Mouse (Mus musculus): ENCODE results near the gene Mta1. TPM values are rescaled to one million over a fixed set of nuclear protein-coding genes. Genes with fewer than 3 reads are reported as not detected.

Gene Mta1
- polyA plus RNA-seq, 1 experiment from 2014 or later = 15.8 TPM

- H3K4me1 ChIP-seq = peaks cover 36% of the 10 kb centered on the region
- ATAC-seq (ENCODE audit: low FRiP score, low read depth) = no peak
- WGBS = 37% methylated on average over 6 of the region's 6 CpGs
- no peaks in the 10 kb centered on the region for H3K27me3 ChIP-seq (replicated peaks)
- no peaks in the 10 kb centered on the region for H3K9me3 ChIP-seq
- no peak overlapping the region for H3K27ac ChIP-seq
- peak overlapping the region; percentile 96 for H3K4me2 ChIP-seq (replicated peaks)
- H3K36me3 ChIP-seq = no peaks in the 10 kb centered on the region
- H3K4me3 ChIP-seq = peak overlapping the region; percentile 98
- H3K9ac ChIP-seq = peak overlapping the region; percentile 97
These were observed 1.6 kb downstream of the Mta1 start for GRCm38 (mm10) chr12:113099470-113100237.

DNA sequence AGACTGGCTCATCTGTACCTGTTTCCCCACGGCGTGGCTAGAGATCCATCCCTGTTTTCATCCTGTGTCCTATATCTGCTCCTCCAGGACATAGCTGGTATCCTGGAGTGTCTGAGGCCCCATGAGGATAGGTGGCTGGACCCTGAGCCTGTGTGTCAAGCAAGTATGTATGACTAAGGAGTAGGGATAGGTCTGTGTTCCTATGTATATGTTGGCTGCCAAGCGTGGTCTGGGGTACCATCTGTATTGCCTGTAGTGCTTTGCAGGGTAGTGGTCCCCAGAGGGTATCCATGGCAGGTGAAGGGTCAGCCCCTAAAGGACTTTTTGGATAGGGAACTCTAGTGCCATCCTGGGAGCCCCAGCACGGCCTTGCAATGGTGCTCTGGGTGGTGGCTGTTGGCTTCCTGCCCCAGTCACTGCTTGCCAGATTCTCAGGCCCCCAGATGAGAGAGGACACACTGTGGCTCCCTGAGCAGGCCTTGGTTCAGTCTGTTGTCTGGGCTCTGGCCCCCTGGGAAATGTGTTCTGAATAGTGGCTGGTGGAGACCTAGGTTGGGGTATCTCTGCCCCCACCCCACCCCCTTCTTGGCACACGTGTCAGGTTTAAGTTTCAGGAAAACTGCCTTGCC lies 2.5 kb downstream of the Mta1 start:
- no peak for ATAC-seq (ENCODE audit: low FRiP score, low read depth)
- no peaks in the 10 kb centered on the region for H3K36me3 ChIP-seq
- 86% methylated on average over 5 of the region's 5 CpGs for WGBS
- no peaks in the 10 kb centered on the region for H3K27me3 ChIP-seq (replicated peaks)
- H3K4me2 ChIP-seq (replicated peaks) = peak overlapping the region; percentile 96
- peak overlapping the region; percentile 38; the same call in 1 of the 2 replicates for H3K9ac ChIP-seq
- H3K27ac ChIP-seq = no peak overlapping the region
- H3K9me3 ChIP-seq = no peaks in the 10 kb centered on the region
- H3K4me1 ChIP-seq = peaks cover 36% of the 10 kb centered on the region
- H3K4me3 ChIP-seq = no peak overlapping the region

GRCm38 (mm10) chr12:113101251-113101960 lies 3.3 kb downstream of the Mta1 start:
- Histone ChIP-seq H3K27me3 (replicated peaks) (no peaks in the 10 kb centered on the region), H3K4me1 (peaks cover 36% of the 10 kb centered on the region), H3K9ac (no peak overlapping the region), H3K27ac (no peak overlapping the region), H3K4me2 (replicated peaks) (peak overlapping the region; percentile 96; the same call in 1 of the 2 replicates), H3K4me3 (no peak overlapping the region), H3K9me3 (no peaks in the 10 kb centered on the region), H3K36me3 (no peaks in the 10 kb centered on the region)
- WGBS = 87% methylated on average over 9 of the region's 9 CpGs
- ATAC-seq (ENCODE audit: low FRiP score, low read depth) = no peak

DNA sequence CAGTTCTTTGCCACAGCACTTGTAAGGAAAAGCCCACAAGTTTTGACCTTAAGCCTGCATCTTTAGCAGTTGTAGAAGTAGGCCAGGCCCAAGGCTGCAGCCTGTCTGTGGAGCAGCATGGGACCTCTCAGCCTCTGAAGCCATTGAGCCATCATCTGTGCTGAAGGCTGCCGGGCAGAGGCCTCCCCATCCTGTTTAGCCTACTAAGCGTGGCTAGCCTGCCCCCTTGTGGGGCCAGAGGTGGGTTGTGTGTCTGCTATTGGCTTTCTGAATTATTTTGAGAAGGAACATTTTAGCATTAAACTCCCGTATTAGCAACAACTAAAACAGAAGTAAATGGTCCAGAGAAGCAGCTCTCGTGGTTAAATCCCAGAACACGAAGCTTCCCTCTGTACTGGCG lies 4.4 kb downstream of the Mta1 start:
- peaks cover 29% of the 10 kb centered on the region for H3K4me1 ChIP-seq
- H3K9ac ChIP-seq = no peak overlapping the region
- WGBS = 66% methylated on average over 6 of the region's 6 CpGs
- no peak overlapping the region for H3K4me2 ChIP-seq (replicated peaks)
- H3K4me3 ChIP-seq = no peak overlapping the region
- H3K27me3 ChIP-seq (replicated peaks) = no peaks in the 10 kb centered on the region
- H3K9me3 ChIP-seq = no peaks in the 10 kb centered on the region
- ATAC-seq (ENCODE audit: low FRiP score, low read depth) = no peak
- no peaks in the 10 kb centered on the region for H3K36me3 ChIP-seq
- H3K27ac ChIP-seq = no peak overlapping the region

- H3K27me3 ChIP-seq (replicated peaks) = no peaks in the 10 kb centered on the region
- H3K4me3 ChIP-seq = no peak overlapping the region
- H3K27ac ChIP-seq = no peak overlapping the region
- H3K9ac ChIP-seq = no peak overlapping the region
- no peaks in the 10 kb centered on the region for H3K36me3 ChIP-seq
- no peak overlapping the region for H3K4me2 ChIP-seq (replicated peaks)
- peaks cover 23% of the 10 kb centered on the region for H3K4me1 ChIP-seq
- H3K9me3 ChIP-seq = no peaks in the 10 kb centered on the region
- no peak for ATAC-seq (ENCODE audit: low FRiP score, low read depth)
- 87% methylated on average over 8 of the region's 8 CpGs for WGBS
These were observed 5.9 kb downstream of the Mta1 start for GRCm38 (mm10) chr12:113103846-113104451.

DNA sequence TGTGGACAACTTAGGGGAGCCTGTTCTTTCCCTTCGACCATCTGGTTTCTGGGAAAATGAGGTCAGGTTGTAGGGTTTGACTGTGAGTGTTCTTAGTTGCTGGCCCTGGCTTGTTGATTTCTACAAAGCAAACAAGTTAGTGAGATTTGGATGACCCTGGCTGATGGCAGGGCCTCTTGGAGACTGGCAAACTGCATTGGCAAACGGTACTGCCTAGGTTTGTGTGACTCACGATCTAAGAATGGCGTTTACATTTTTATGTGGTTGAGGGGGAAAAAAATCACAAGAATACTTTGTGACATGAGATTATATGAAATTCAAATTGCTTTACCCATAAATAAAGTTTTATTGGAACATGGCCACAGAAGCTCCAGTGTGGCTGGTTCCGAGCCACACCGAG lies 8.3 kb downstream of the Mta1 start:
- no peaks in the 10 kb centered on the region for H3K27me3 ChIP-seq (replicated peaks)
- H3K36me3 ChIP-seq = no peaks in the 10 kb centered on the region

GRCm38 (mm10) chr12:113107431-113108124 lies 9.5 kb downstream of the Mta1 start:
- Histone ChIP-seq H3K4me1 (peaks cover 5% of the 10 kb centered on the region; the same call in 1 of the 2 replicates), H3K27ac (no peak overlapping the region), H3K4me3 (no peak overlapping the region), H3K27me3 (replicated peaks) (no peaks in the 10 kb centered on the region), H3K9me3 (no peaks in the 10 kb centered on the region), H3K36me3 (peaks cover 3% of the 10 kb centered on the region; the same call in 1 of the 2 replicates), H3K4me2 (replicated peaks) (no peak overlapping the region), H3K9ac (no peak overlapping the region)
- 88% methylated on average over 4 of the region's 4 CpGs for WGBS
- ATAC-seq (ENCODE audit: low FRiP score, low read depth) = no peak

More for the DNA sequence above, 8.3 kb downstream of the Mta1 start:
- H3K27ac ChIP-seq = no peak overlapping the region
- H3K4me1 ChIP-seq = peaks cover 5% of the 10 kb centered on the region; the same call in 1 of the 2 replicates
- 94% methylated on average over 6 of the region's 6 CpGs for WGBS
- H3K9ac ChIP-seq = no peak overlapping the region
- no peak overlapping the region for H3K4me2 ChIP-seq (replicated peaks)
- ATAC-seq (ENCODE audit: low FRiP score, low read depth) = no peak
- H3K9me3 ChIP-seq = no peaks in the 10 kb centered on the region
- H3K4me3 ChIP-seq = no peak overlapping the region

DNA sequence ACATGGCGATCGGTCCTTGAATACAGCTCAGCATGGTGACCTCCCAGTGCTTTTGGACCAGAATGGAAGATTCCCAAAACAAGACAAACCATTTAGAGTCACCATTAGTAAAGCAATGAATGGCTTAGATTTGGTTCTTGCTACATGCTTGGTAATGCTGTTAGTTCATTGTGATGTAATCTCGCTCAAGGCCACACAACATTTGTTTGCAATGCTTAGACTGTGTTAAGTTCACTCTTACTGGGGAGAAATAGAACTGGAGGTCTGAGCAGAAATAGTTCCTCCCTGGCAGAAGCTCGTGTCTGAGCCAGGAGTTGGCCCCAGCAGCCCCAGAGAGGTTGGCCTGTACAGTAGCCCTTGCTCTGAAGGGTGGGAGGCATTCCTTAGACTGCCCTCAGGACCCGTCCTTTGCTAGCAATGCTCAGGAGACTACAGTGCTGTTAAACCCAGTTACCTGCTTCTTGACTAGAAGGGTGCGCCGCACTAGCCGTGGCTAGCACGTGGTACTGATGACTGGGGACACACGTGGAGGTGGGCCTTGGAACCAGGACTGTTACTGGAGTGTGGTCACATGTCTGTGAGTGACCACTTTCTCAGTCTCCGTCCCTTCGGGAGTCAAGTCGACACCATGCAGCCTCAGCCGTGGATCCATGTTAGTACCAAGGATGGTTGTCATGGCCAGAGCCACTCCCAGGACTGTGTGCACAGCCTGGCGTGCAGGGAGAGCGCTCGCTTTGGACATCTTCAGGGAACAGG lies 10.6 kb downstream of the Mta1 start:
- ATAC-seq (ENCODE audit: low FRiP score, low read depth) = no peak
- WGBS = 89% methylated on average over 17 of the region's 17 CpGs
- H3K27me3 ChIP-seq (replicated peaks) = no peaks in the 10 kb centered on the region
- H3K27ac ChIP-seq = no peak overlapping the region
- H3K4me2 ChIP-seq (replicated peaks) = no peak overlapping the region
- H3K4me1 ChIP-seq = peaks cover 5% of the 10 kb centered on the region; the same call in 1 of the 2 replicates
- no peak overlapping the region for H3K4me3 ChIP-seq
- H3K36me3 ChIP-seq = peaks cover 12% of the 10 kb centered on the region; the same call in 1 of the 2 replicates
- no peak overlapping the region for H3K9ac ChIP-seq
- no peaks in the 10 kb centered on the region for H3K9me3 ChIP-seq

- no peaks in the 10 kb centered on the region for H3K27me3 ChIP-seq (replicated peaks)
- WGBS = 89% methylated on average over 10 of the region's 10 CpGs
- H3K9ac ChIP-seq = no peak overlapping the region
- H3K36me3 ChIP-seq = peaks cover 23% of the 10 kb centered on the region
- no peaks in the 10 kb centered on the region for H3K9me3 ChIP-seq
- no peak overlapping the region for H3K27ac ChIP-seq
- peaks cover 5% of the 10 kb centered on the region; the same call in 1 of the 2 replicates for H3K4me1 ChIP-seq
- H3K4me2 ChIP-seq (replicated peaks) = no peak overlapping the region
- no peak overlapping the region for H3K4me3 ChIP-seq
- ATAC-seq (ENCODE audit: low FRiP score, low read depth) = no peak
These were observed 11.7 kb downstream of the Mta1 start for GRCm38 (mm10) chr12:113109801-113110200.

DNA sequence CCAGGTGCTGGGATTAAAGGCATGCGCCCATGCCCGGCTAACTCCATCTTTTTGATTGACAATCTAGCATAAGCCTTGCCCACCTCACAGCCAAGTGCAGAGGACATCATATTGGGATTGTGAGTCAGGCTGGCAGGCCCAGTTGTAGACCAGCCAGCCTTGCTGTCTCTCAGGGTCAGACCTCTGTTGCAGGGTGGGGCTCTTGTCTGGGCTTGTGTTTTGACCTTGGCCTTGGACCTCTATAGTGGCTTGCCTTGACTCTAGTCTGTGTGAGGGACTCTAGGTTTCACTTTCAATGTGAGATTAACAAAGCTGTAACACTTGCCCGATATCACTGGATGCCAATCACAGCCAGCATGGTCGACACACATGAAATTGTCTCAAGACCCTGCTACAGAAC lies 16.1 kb downstream of the Mta1 start:
- Histone ChIP-seq H3K27me3 (replicated peaks) (no peaks in the 10 kb centered on the region), H3K4me2 (replicated peaks) (no peak overlapping the region), H3K9ac (no peak overlapping the region), H3K27ac (no peak overlapping the region), H3K4me3 (no peak overlapping the region), H3K36me3 (peaks cover 56% of the 10 kb centered on the region), H3K9me3 (no peaks in the 10 kb centered on the region), H3K4me1 (peaks cover 5% of the 10 kb centered on the region; the same call in 1 of the 2 replicates)
- 97% methylated on average over 4 of the region's 4 CpGs for WGBS
- ATAC-seq (ENCODE audit: low FRiP score, low read depth) = no peak

Measured in neural tube, embryonic 12.5 days (tissue).